Mouse (Mus musculus): ENCODE results near the gene Med25. TPM values are rescaled to one million over a fixed set of nuclear protein-coding genes. Genes with fewer than 3 reads are reported as not detected.

The Med25 gene
- polyA plus RNA-seq, 1 experiment from 2014 or later = 126 TPM

GRCm38 (mm10) chr7:44868919-44869696, 23.4 kb downstream of the Med25 start:
- peaks cover 62% of the 10 kb centered on the region for H3K4me1 ChIP-seq
- 0% methylated on average over 102 of the region's 108 CpGs for WGBS

GRCm38 (mm10) chr7:44868465-44868864, 24.0 kb downstream of the Med25 start:
- Histone ChIP-seq H3K9ac (peak overlapping the region; percentile 99), H3K4me2 (peak overlapping the region; percentile 76), H3K27ac (peak overlapping the region; percentile 100), H3K4me1 (peaks cover 59% of the 10 kb centered on the region), H3K9me3 (replicated peaks) (no peaks in the 10 kb centered on the region), H3K36me3 (peaks cover 32% of the 10 kb centered on the region), H3K4me3 (replicated peaks) (peak overlapping the region; percentile 95), H3K27me3 (no peaks in the 10 kb centered on the region)
- ATAC-seq (replicated peaks; ENCODE audit: low FRiP score) = no peak
- 6% methylated on average over 16 of the region's 16 CpGs for WGBS

More at GRCm38 (mm10) chr7:44868919-44869696, 23.4 kb downstream of the Med25 start:
- peak overlapping the region; percentile 76 for H3K4me2 ChIP-seq
- H3K27me3 ChIP-seq = no peaks in the 10 kb centered on the region
- H3K36me3 ChIP-seq = peaks cover 25% of the 10 kb centered on the region
- H3K4me3 ChIP-seq (replicated peaks) = peak overlapping the region; percentile 95
- peak; percentile 68 for ATAC-seq (replicated peaks; ENCODE audit: low FRiP score)
- peak overlapping the region; percentile 99 for H3K9ac ChIP-seq
- H3K9me3 ChIP-seq (replicated peaks) = no peaks in the 10 kb centered on the region
- H3K27ac ChIP-seq = peak overlapping the region; percentile 100

- Histone ChIP-seq H3K36me3 (peaks cover 39% of the 10 kb centered on the region), H3K27ac (peak overlapping the region; percentile 100), H3K4me2 (peak overlapping the region; percentile 76), H3K9ac (peak overlapping the region; percentile 99), H3K4me3 (replicated peaks) (peak overlapping the region; percentile 95), H3K9me3 (replicated peaks) (no peaks in the 10 kb centered on the region), H3K27me3 (no peaks in the 10 kb centered on the region), H3K4me1 (peaks cover 53% of the 10 kb centered on the region)
- WGBS = 23% methylated on average over 9 of the region's 9 CpGs
- ATAC-seq (replicated peaks; ENCODE audit: low FRiP score) = no peak
These were observed 24.7 kb downstream of the Med25 start for GRCm38 (mm10) chr7:44867802-44868201.

DNA sequence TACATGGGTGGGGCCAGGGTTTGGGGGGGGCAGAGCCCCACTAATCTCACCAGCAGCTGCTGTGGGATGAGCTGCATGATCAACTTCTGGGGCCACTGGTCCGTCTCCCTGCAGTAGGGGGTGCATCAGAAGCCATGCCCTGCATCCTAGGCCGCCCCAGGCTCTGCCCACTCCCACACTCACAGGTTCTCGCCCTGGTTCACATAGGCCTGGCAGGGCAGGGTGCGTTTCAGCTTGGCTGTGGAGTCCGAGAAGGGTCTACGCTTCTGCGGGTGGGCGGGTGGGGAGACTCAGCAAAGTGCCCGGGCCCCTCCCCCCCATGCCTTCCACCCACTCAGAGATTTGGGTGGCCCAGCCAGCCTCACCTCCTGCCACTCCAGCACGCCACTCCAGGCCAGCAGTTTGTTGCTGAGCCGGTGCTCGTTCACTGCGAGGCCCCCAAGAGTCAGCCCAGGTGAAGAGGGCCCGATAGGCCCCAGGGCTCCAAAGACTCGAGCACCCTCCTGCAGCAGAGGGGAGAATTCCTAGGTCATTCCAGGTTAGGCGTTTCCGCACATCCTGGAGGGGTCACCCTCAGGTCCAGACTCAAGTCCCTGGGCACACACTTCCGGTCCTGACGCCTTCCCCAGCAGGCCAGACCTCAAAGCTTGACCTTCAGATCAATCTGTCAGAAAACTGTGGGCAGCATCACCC, 25.4 kb downstream of the Med25 start:
- H3K27ac ChIP-seq = peak overlapping the region; percentile 100

GRCm38 (mm10) chr7:44866276-44867009, 26.1 kb downstream of the Med25 start:
- Histone ChIP-seq H3K36me3 (peaks cover 52% of the 10 kb centered on the region), H3K27me3 (no peaks in the 10 kb centered on the region), H3K9ac (peak overlapping the region; percentile 99; the same call in 1 of the 2 replicates), H3K4me3 (replicated peaks) (peak overlapping the region; percentile 95), H3K4me2 (peak overlapping the region; percentile 76), H3K27ac (peak overlapping the region; percentile 100), H3K9me3 (replicated peaks) (no peaks in the 10 kb centered on the region), H3K4me1 (peaks cover 53% of the 10 kb centered on the region)
- no peak for ATAC-seq (replicated peaks; ENCODE audit: low FRiP score)
- WGBS = 26% methylated on average over 15 of the region's 15 CpGs

More for the DNA sequence above, 25.4 kb downstream of the Med25 start:
- H3K36me3 ChIP-seq = peaks cover 45% of the 10 kb centered on the region
- H3K27me3 ChIP-seq = no peaks in the 10 kb centered on the region
- H3K4me3 ChIP-seq (replicated peaks) = peak overlapping the region; percentile 95
- H3K9me3 ChIP-seq (replicated peaks) = no peaks in the 10 kb centered on the region
- peak overlapping the region; percentile 99 for H3K9ac ChIP-seq
- ATAC-seq (replicated peaks; ENCODE audit: low FRiP score) = no peak
- 30% methylated on average over 19 of the region's 19 CpGs for WGBS
- H3K4me2 ChIP-seq = peak overlapping the region; percentile 76
- H3K4me1 ChIP-seq = peaks cover 50% of the 10 kb centered on the region

- Histone ChIP-seq H3K4me3 (replicated peaks) (0 out of 2 replicates have a peak overlapping the region, but pooled peaks have one; percentile 7), H3K4me1 (peaks cover 55% of the 10 kb centered on the region), H3K27me3 (no peaks in the 10 kb centered on the region), H3K27ac (0 out of 2 replicates have a peak overlapping the region, but pooled peaks have one; percentile 100), H3K4me2 (0 out of 2 replicates have a peak overlapping the region, but pooled peaks have one; percentile 3), H3K9ac (0 out of 2 replicates have a peak overlapping the region, but pooled peaks have one; percentile 2), H3K9me3 (replicated peaks) (no peaks in the 10 kb centered on the region), H3K36me3 (peaks cover 59% of the 10 kb centered on the region)
- no peak for ATAC-seq (replicated peaks; ENCODE audit: low FRiP score)
- WGBS = 81% methylated on average over 24 of the region's 24 CpGs
These were observed 27.6 kb downstream of the Med25 start for GRCm38 (mm10) chr7:44864595-44865542.

DNA sequence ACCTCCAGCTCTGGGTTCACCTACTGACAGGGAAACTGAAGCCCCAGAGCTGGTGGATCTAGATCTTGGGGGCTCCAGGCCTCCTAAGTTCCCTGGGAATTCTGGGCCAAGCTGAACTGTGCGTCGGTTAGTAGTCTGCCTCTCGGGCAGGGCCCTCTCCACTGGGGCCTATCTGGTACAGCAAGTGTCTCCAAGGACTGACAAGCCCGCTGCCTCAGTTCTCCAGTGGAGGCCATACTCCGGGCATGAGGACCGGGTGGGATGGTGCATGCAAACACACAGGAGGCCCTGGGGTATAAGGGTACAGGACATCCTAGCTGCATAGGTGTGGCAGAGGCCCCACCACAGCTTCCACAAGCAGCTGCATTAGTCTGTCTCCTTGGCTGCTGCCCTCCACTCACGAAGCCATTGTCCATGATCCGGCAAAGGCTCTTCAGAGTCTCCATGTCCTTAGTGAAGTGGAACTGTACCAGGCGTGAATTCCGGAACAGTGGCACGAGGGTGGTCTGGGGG, 28.5 kb downstream of the Med25 start:
- peaks cover 55% of the 10 kb centered on the region for H3K4me1 ChIP-seq
- 90% methylated on average over 11 of the region's 11 CpGs for WGBS
- no peaks in the 10 kb centered on the region for H3K9me3 ChIP-seq (replicated peaks)
- peaks cover 67% of the 10 kb centered on the region for H3K36me3 ChIP-seq
- H3K27ac ChIP-seq = no peak overlapping the region
- H3K9ac ChIP-seq = 0 out of 2 replicates have a peak overlapping the region, but pooled peaks have one; percentile 2
- ATAC-seq (replicated peaks; ENCODE audit: low FRiP score) = no peak
- H3K27me3 ChIP-seq = no peaks in the 10 kb centered on the region
- no peak overlapping the region for H3K4me3 ChIP-seq (replicated peaks)
- H3K4me2 ChIP-seq = no peak overlapping the region

GRCm38 (mm10) chr7:44863210-44863609, 29.3 kb downstream of the Med25 start:
- Histone ChIP-seq H3K9ac (no peak overlapping the region), H3K4me2 (no peak overlapping the region), H3K4me3 (replicated peaks) (no peak overlapping the region), H3K27ac (no peak overlapping the region), H3K9me3 (replicated peaks) (no peaks in the 10 kb centered on the region), H3K36me3 (peaks cover 69% of the 10 kb centered on the region), H3K27me3 (no peaks in the 10 kb centered on the region), H3K4me1 (peaks cover 57% of the 10 kb centered on the region)
- no peak for ATAC-seq (replicated peaks; ENCODE audit: low FRiP score)
- WGBS = 90% methylated on average over 14 of the region's 14 CpGs

DNA sequence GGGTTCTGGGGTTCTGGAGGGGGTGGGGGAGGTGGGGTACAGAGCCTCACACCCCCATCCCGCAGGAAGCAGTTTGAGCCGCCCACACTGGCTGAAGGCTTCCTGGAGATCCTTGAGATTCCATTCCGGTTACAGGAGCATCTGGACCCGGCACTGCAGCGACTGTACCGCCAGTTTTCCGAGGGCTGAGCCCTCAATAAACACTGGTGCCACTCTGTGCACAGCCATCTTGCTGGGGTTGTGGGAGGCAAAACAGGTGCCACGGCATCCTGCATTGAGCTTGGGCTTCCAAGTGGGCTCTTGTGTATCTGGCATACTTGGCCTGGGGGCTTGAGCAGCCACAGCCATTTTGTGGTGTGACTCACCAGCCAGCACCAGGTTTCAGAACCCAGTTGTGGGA, 30.1 kb downstream of the Med25 start:
- Histone ChIP-seq H3K9me3 (replicated peaks) (no peaks in the 10 kb centered on the region), H3K9ac (no peak overlapping the region), H3K36me3 (peaks cover 69% of the 10 kb centered on the region), H3K4me1 (peaks cover 57% of the 10 kb centered on the region), H3K4me2 (no peak overlapping the region), H3K27ac (no peak overlapping the region), H3K4me3 (replicated peaks) (no peak overlapping the region), H3K27me3 (no peaks in the 10 kb centered on the region)
- ATAC-seq (replicated peaks; ENCODE audit: low FRiP score) = no peak
- WGBS = 78% methylated on average over 8 of the region's 8 CpGs

GRCm38 (mm10) chr7:44861429-44861816, 31.1 kb downstream of the Med25 start:
- Histone ChIP-seq H3K4me1 (peaks cover 51% of the 10 kb centered on the region), H3K27ac (peak overlapping the region; percentile 75)

More at GRCm38 (mm10) chr7:44861429-44861816, 31.1 kb downstream of the Med25 start:
- Histone ChIP-seq H3K9ac (no peak overlapping the region), H3K4me2 (no peak overlapping the region), H3K4me3 (replicated peaks) (no peak overlapping the region), H3K27me3 (no peaks in the 10 kb centered on the region), H3K9me3 (replicated peaks) (no peaks in the 10 kb centered on the region), H3K36me3 (peaks cover 66% of the 10 kb centered on the region)
- 78% methylated on average over 14 of the region's 14 CpGs for WGBS
- ATAC-seq (replicated peaks; ENCODE audit: low FRiP score) = no peak
